ENCODE assay signal across 10 mouse cellular contexts in the genomic region with DNA sequence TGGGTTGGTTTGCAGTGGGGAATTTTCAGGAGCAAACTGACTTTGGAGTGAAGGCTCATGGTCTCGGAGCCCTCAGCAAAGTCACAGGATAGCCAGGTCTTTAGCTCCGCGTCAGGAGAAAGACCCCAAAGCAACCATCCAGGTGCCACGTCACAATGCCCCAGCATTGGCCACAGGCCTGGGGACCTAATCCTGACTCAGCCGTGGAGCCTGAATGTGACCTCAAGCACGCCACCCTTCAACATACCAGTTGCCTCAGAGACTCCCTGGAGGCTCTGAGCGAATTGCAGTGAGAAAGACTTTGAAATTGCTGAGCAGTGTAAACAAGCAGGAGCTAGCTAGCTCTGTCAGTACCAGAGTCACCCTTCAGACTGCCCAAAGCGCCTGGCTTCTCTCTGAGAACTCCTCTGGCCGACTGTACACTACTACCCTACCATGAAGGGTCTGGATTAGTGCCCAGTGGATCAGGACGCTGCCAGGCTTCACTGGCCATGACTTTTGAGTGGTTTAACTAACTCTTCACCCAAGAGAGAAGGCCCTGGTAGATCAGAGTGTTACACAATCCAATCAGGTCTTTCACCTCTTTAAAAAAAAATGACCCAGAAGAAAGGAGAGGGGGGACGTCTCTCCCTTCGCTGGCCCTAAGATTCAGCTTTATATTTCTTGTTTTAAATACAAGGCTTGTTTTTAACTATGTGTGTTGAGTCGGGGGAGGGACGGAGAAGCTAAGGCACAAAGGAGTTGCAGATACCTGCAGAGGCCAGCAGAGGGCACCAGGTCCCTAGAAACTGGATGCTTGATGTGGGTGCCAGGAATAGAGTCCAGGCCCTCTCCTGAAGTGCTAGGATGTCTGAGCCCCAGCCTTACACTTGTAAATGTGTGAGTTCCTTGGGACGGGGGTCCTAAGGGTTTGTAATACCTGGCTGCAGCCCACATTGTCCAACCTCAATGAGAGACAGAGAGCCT. TPM values are rescaled to one million over a fixed set of nuclear protein-coding genes. Genes with fewer than 3 reads are reported as not detected.
DNase-seq lines count a peak whose midpoint lies in the region; ATAC-seq and TF ChIP-seq lines count a peak whose summit lies in the region.
"Had no signal": no experiment of that assay in that cellular context is flagged by ENCODE, and none has a peak within 500 bp of the region (broad histone marks: within the 10 kb centered on the region; RNA-seq: fewer than 3 reads in every experiment).

No protein-coding gene starts in this region.

- 0 out of 2 replicates have a peak, but pooled peaks cover 1% of the 10 kb centered on the region for H3K27me3 ChIP-seq in kidney, embryonic 15.5 days
- no peaks in the 10 kb centered on the region for H3K27me3 ChIP-seq in limb, embryonic 14.5 days (ENCODE audit: control insufficient read depth, insufficient read depth, low read length)

- no peaks in the 10 kb centered on the region for H3K4me1 ChIP-seq in kidney, embryonic 15.5 days
- no peaks in the 10 kb centered on the region; the same call in 1 of the 2 replicates for H3K4me1 ChIP-seq in limb, embryonic 14.5 days (ENCODE audit: control insufficient read depth, insufficient read depth, low read length)
- H3K4me1 ChIP-seq in olfactory bulb, adult 2 months (ENCODE audit: control insufficient read depth, insufficient read depth, low read length), result no peaks in the 10 kb centered on the region

- no peak for ATAC-seq in kidney, embryonic 15.5 days (replicated peaks; ENCODE audit: low FRiP score)
- ATAC-seq in limb, embryonic 14.5 days (ENCODE audit: low FRiP score, low read depth), result no peak

- H3K4me2 ChIP-seq in kidney, embryonic 15.5 days, result no peak overlapping the region
- no peak overlapping the region for H3K4me2 ChIP-seq in limb, embryonic 14.5 days (replicated peaks; ENCODE audit: low read depth, low read length, severe bottlenecking)

- TF ChIP-seq POLR2A in limb, embryonic 14.5 days (IDR thresholded peaks at IDR 0.05; ENCODE audit: borderline replicate concordance, extremely low read depth, insufficient read depth, insufficient read length), result no peak
- no peak for TF ChIP-seq POLR2A in olfactory bulb, adult 2 months (IDR thresholded peaks at IDR 0.05; ENCODE audit: insufficient read depth, low read depth, low read length)

- peak; percentile 88 for TF ChIP-seq CTCF in gastrocnemius, adult 2 months (IDR thresholded peaks at IDR 0.05)
- peak; percentile 52 for TF ChIP-seq CTCF in olfactory bulb, adult 2 months (IDR thresholded peaks at IDR 0.05; ENCODE audit: insufficient read depth, low read depth, low read length)

- H3K36me3 ChIP-seq in kidney, embryonic 15.5 days, result no peaks in the 10 kb centered on the region
- H3K36me3 ChIP-seq in limb, embryonic 14.5 days (ENCODE audit: control insufficient read depth, insufficient read depth, low read length), result no peaks in the 10 kb centered on the region

- no peak overlapping the region for H3K9ac ChIP-seq in kidney, embryonic 15.5 days
- H3K9ac ChIP-seq in limb, embryonic 14.5 days (ENCODE audit: low read depth, low read length, severe bottlenecking), result no peak overlapping the region

- DNase-seq in kidney, adult 11 months, result peak; percentile 84
- peak; percentile 79 for DNase-seq in ES-CJ7 (ENCODE audit: low read depth, low spot score)
- peak; percentile 47 for DNase-seq in brain, adult 2 months (ENCODE audit: low read depth, low spot score)
- peak; percentile 70 for DNase-seq in gastrocnemius, adult 2 months
- peak; percentile 44 for DNase-seq in limb, embryonic 14.5 days (ENCODE audit: low spot score)
- no peak for DNase-seq in frontal cortex, postnatal 10 days (ENCODE audit: low spot score in 2 of 2)

- WGBS in kidney, embryonic 15.5 days, result 54% methylated on average over 15 of the region's 15 CpGs
- 53% methylated on average over 15 of the region's 15 CpGs for WGBS in limb, embryonic 14.5 days
- WGBS in olfactory bulb, adult 2 months, result 61% methylated on average over 15 of the region's 15 CpGs

- H3K9me3 ChIP-seq in kidney, embryonic 15.5 days (replicated peaks), result no peaks in the 10 kb centered on the region
- H3K9me3 ChIP-seq in limb, embryonic 14.5 days (ENCODE audit: control insufficient read depth, low read length), result no peaks in the 10 kb centered on the region

- H3K27ac ChIP-seq in kidney, embryonic 15.5 days, result no peak overlapping the region
- H3K27ac ChIP-seq in gastrocnemius, adult 2 months, result no peak overlapping the region
- no peak overlapping the region for H3K27ac ChIP-seq in limb, embryonic 14.5 days (replicated peaks; ENCODE audit: low read depth, low read length)
- no peak overlapping the region for H3K27ac ChIP-seq in olfactory bulb, adult 2 months (ENCODE audit: insufficient read depth, low read depth, low read length)

- intact Hi-C loops in gastrocnemius, adult 2 months (cut with DNase I), result loop anchor here (1.0 kb wide), 1 partner anchor 151 kb away; no protein-coding TSS in a partner anchor

- no peak overlapping the region for H3K4me3 ChIP-seq in kidney, embryonic 15.5 days (replicated peaks)
- no peak overlapping the region for H3K4me3 ChIP-seq in gastrocnemius, adult 2 months
- no peak overlapping the region for H3K4me3 ChIP-seq in limb, embryonic 14.5 days (replicated peaks; ENCODE audit: low read length)
- no peak overlapping the region for H3K4me3 ChIP-seq in olfactory bulb, adult 2 months (ENCODE audit: insufficient read depth, low read depth, low read length)
- H3K4me3 ChIP-seq: myocyte had no signal

RNA-seq across cellular contexts. Expression of gene Nipal3, which starts 21.8 kb away (rescaled TPM):
- polyA plus RNA-seq in kidney, embryonic 15.5 days (2015; fragmentation: Nextera tagmentation; extraction: Ambion mirVana), result 4.9 and 6.2 TPM in 2 replicates
- total RNA-seq in gastrocnemius, adult 2 months (2021), result 10 to 100 TPM; 17.3 to 18.4 TPM
- polyA plus RNA-seq in limb, embryonic 14.5 days (2012; rRNA removed), result 4.7 and 6.3 TPM in 2 replicates
- 1.4 and 2.6 TPM in 2 replicates for polyA plus RNA-seq in limb, embryonic 14.5 days (2014; fragmentation: Nextera tagmentation; extraction: Ambion mirVana)
- not detected in 2 replicates for polyA plus RNA-seq in olfactory bulb, adult 2 months (2012; ENCODE audit: insufficient read depth, insufficient read length, low replicate concordance, missing spikeins)

RNA-seq across cellular contexts. Expression of gene Stpg1, which starts 22.0 kb away (rescaled TPM):
- polyA plus RNA-seq in kidney, embryonic 15.5 days (2015; fragmentation: Nextera tagmentation; extraction: Ambion mirVana), result 0.60 and 0.65 TPM in 2 replicates
- total RNA-seq in gastrocnemius, adult 2 months (2021), result not detected
- polyA plus RNA-seq in limb, embryonic 14.5 days (2012; rRNA removed), result 0.18 and 0.20 TPM in 2 replicates
- 0.15 TPM in 1 of 2 replicates, not detected in the other for polyA plus RNA-seq in limb, embryonic 14.5 days (2014; fragmentation: Nextera tagmentation; extraction: Ambion mirVana)
- polyA plus RNA-seq in olfactory bulb, adult 2 months (2012; ENCODE audit: insufficient read depth, insufficient read length, low replicate concordance, missing spikeins), result not detected in 2 replicates
- total RNA-seq: gastrocnemius, adult 8-10 months had no signal
- polyA plus RNA-seq: myocyte had no signal

RNA-seq across cellular contexts. Expression of gene Grhl3, which starts 56.8 kb away (rescaled TPM):
- 2.0 and 3.4 TPM in 2 replicates for polyA plus RNA-seq in kidney, embryonic 15.5 days (2015; fragmentation: Nextera tagmentation; extraction: Ambion mirVana)
- total RNA-seq in gastrocnemius, adult 2 months (2021), result not detected
- 17.2 and 20.6 TPM in 2 replicates for polyA plus RNA-seq in limb, embryonic 14.5 days (2012; rRNA removed)
- 44.4 and 46.2 TPM in 2 replicates for polyA plus RNA-seq in limb, embryonic 14.5 days (2014; fragmentation: Nextera tagmentation; extraction: Ambion mirVana)
- not detected in 2 replicates for polyA plus RNA-seq in olfactory bulb, adult 2 months (2012; ENCODE audit: insufficient read depth, insufficient read length, low replicate concordance, missing spikeins)

Comparison
In these comparisons a context has a peak if more than half of its experiments do, and no peak if none do; other contexts are left out.
1. DNase-seq: peak in kidney, adult 11 months (single experiment), ES-CJ7 (single experiment), brain, adult 2 months (single experiment), gastrocnemius, adult 2 months (single experiment) and limb, embryonic 14.5 days (single experiment); none in frontal cortex, postnatal 10 days (0 of 2).